Mouse (Mus musculus) forebrain, embryonic 11.5 days (tissue): ENCODE results near the gene 1700029J07Rik. TPM values are rescaled to one million over a fixed set of nuclear protein-coding genes. Genes with fewer than 3 reads are reported as not detected.

Source experiments
- polyA plus RNA-seq: library from polyadenylated mRNA; unstranded; fragments of >200 nt; fragmentation: Nextera tagmentation; extraction: Ambion mirVana; gene quantifications from 2 replicates; pipeline ENCODE4 v1.2.1, GENCODE M21; 2014

The 1700029J07Rik gene
- polyA plus RNA-seq, 1 experiment from 2014 or later, result 4.7 TPM

Other genes starting within 250 kb of the 1700029J07Rik start
- 10.0 and 10.3 TPM in 2 replicates for gene Pdlim3, start 89.8 kb downstream of the 1700029J07Rik start, polyA plus RNA-seq
- 0.23 TPM in 1 of 2 replicates, not detected in the other for gene Ccdc110, start 40.6 kb downstream of the 1700029J07Rik start, polyA plus RNA-seq
- gene Ufsp2, start 276 bp upstream of the 1700029J07Rik start, polyA plus RNA-seq, result 50.3 and 58.0 TPM in 2 replicates
- 0.40 and 0.53 TPM in 2 replicates for gene Lrp2bp, start 24.1 kb upstream of the 1700029J07Rik start, polyA plus RNA-seq
- gene Ankrd37, start 30.5 kb upstream of the 1700029J07Rik start, polyA plus RNA-seq, result 13.4 and 15.4 TPM in 2 replicates
- gene Cfap97, start 176.5 kb upstream of the 1700029J07Rik start, polyA plus RNA-seq, result 15.6 and 15.9 TPM in 2 replicates
- 4.2 and 7.5 TPM in 2 replicates for gene Snx25, start 176.9 kb upstream of the 1700029J07Rik start, polyA plus RNA-seq
- 417 and 429 TPM in 2 replicates for gene Slc25a4, start 236.0 kb upstream of the 1700029J07Rik start, polyA plus RNA-seq